Mouse (Mus musculus) CH12.LX (cell line): ENCODE data around the gene Rundc3a. TPM values are rescaled to one million over a fixed set of nuclear protein-coding genes. Genes with fewer than 3 reads are reported as not detected.

Experiments used
- DNase-seq: peaks from one replicate; pipeline ENCODE4 v3.0.0-alpha.2; 2013; ENCODE audit errors: extremely low read depth
- H3K27ac ChIP-seq: 2 replicates; pipeline ENCODE4 v1.5.1; 2012; ENCODE audit warnings: low read depth, mild to moderate bottlenecking, control low read depth, moderate library complexity; ENCODE audit not compliant: insufficient read depth
- H3K27me3 ChIP-seq: replicated peaks from 2 replicates; pipeline ENCODE3; 2012; ENCODE audit warnings: inconsistent platforms
- H3K36me3 ChIP-seq, 2 experiments: replicated peaks in 1 of 2; 2 replicates each; pipeline versions ENCODE3 to v1.6.1; 2012; ENCODE audit warnings: inconsistent platforms in 1 of 2, low read length in 1 of 2, mild to moderate bottlenecking in 1 of 2, mixed read lengths in 1 of 2, moderate library complexity in 1 of 2; ENCODE audit not compliant: control insufficient read depth in 1 of 2, insufficient read depth in 1 of 2
- H3K4me1 ChIP-seq, 2 experiments: 2 replicates each; pipeline ENCODE4 v1.6.1; 2012; ENCODE audit warnings: inconsistent platforms in 1 of 2, moderate library complexity in 1 of 2; ENCODE audit not compliant: insufficient read depth in 2 of 2, control insufficient read depth in 1 of 2
- H3K4me2 ChIP-seq: 2 replicates; pipeline ENCODE4 v1.6.1; 2012; ENCODE audit warnings: low read depth, mild to moderate bottlenecking, control low read depth; ENCODE audit not compliant: poor library complexity, insufficient read depth, severe bottlenecking
- H3K4me3 ChIP-seq, 3 experiments: fragments of 150-350 bp in 1 of 3; sonication (generic) in 1 of 3; replicated peaks in 1 of 3; 2 replicates each; pipeline versions ENCODE3 to v1.5.1; 2011 to 2012; ENCODE audit warnings: low read depth in 2 of 3, low read length in 2 of 3, mild to moderate bottlenecking in 2 of 3, moderate library complexity in 2 of 3, control low read depth in 1 of 3, improper control_type of control experiment in 1 of 3, inconsistent platforms in 1 of 3, mixed read lengths in 1 of 3; ENCODE audit not compliant: poor library complexity in 1 of 3
- H3K79me2 ChIP-seq: replicated peaks from 2 replicates; pipeline ENCODE4 v1.6.1; 2012; ENCODE audit warnings: mild to moderate bottlenecking, moderate library complexity; ENCODE audit not compliant: control insufficient read depth, poor library complexity, insufficient read depth, severe bottlenecking; ENCODE audit errors: extremely low read depth
- H3K9ac ChIP-seq: 2 replicates; pipeline ENCODE4 v1.6.1; 2012; ENCODE audit warnings: low read depth, mild to moderate bottlenecking, control low read depth, moderate library complexity; ENCODE audit not compliant: insufficient read depth
- H3K9me3 ChIP-seq: replicated peaks from 2 replicates; pipeline ENCODE3; 2012; ENCODE audit warnings: low read length, inconsistent platforms, mixed read lengths
- CHD2 ChIP-seq: IDR thresholded peaks from 2 replicates; pipeline ENCODE4 v1.6.1; 2011; ENCODE audit warnings: low read length, improper control_type of control experiment
- CTCF ChIP-seq, 2 experiments: IDR thresholded peaks in 1 of 2; conservative IDR thresholded peaks in 1 of 2; 2 replicates each; pipeline ENCODE4 v1.5.1; 2011 to 2012; ENCODE audit warnings: low read depth in 2 of 2, low read length in 2 of 2, improper control_type of control experiment in 1 of 2, inconsistent platforms in 1 of 2, mild to moderate bottlenecking in 1 of 2, moderate library complexity in 1 of 2
- E2F4 ChIP-seq: IDR thresholded peaks from 2 replicates; pipeline ENCODE4 v1.6.1; 2011; ENCODE audit warnings: low read depth, low read length, improper control_type of control experiment; ENCODE audit not compliant: insufficient replicate concordance
- EP300 ChIP-seq: IDR thresholded peaks from 2 replicates; pipeline ENCODE4 v1.6.1; 2011; ENCODE audit warnings: low read length, improper control_type of control experiment
- ETS1 ChIP-seq: conservative IDR thresholded peaks from 2 replicates; pipeline ENCODE4 v1.6.1; 2012; ENCODE audit warnings: low read depth, mild to moderate bottlenecking, inconsistent platforms, low read length, improper control_type of control experiment, moderate library complexity
- HCFC1 ChIP-seq: IDR thresholded peaks from 2 replicates; pipeline ENCODE4 v1.6.1; 2012; ENCODE audit warnings: low read depth, mild to moderate bottlenecking, inconsistent platforms, low read length, improper control_type of control experiment
- IRF4 ChIP-seq: IDR thresholded peaks from 2 replicates; pipeline ENCODE4 v1.6.1; 2014; ENCODE audit warnings: low read depth, mild to moderate bottlenecking, inconsistent platforms, low read length, improper control_type of control experiment
- JUN ChIP-seq: IDR thresholded peaks from 2 replicates; pipeline ENCODE4 v1.6.1; 2011; ENCODE audit warnings: low read depth, mild to moderate bottlenecking, low read length, improper control_type of control experiment, moderate library complexity; ENCODE audit not compliant: insufficient read depth
- JUND ChIP-seq: conservative IDR thresholded peaks from 2 replicates; pipeline ENCODE4 v1.6.1; 2011; ENCODE audit warnings: low read depth, low read length, improper control_type of control experiment
- KAT2A ChIP-seq: IDR thresholded peaks from 2 replicates; pipeline ENCODE4 v1.6.1; 2012; ENCODE audit warnings: low read length, improper control_type of control experiment, inconsistent platforms; ENCODE audit not compliant: insufficient replicate concordance
- MAFK ChIP-seq: IDR thresholded peaks from 2 replicates; pipeline ENCODE4 v1.6.1; 2011; ENCODE audit warnings: low read length, improper control_type of control experiment; ENCODE audit not compliant: insufficient replicate concordance
- MAX ChIP-seq: IDR thresholded peaks from 2 replicates; pipeline ENCODE4 v1.6.1; 2011; ENCODE audit warnings: low read length, improper control_type of control experiment
- MAZ ChIP-seq: IDR thresholded peaks from 2 replicates; pipeline ENCODE4 v1.6.1; 2012; ENCODE audit warnings: low read depth, mild to moderate bottlenecking, inconsistent platforms, low read length, improper control_type of control experiment, moderate library complexity
- MXI1 ChIP-seq: IDR thresholded peaks from 2 replicates; pipeline ENCODE4 v1.6.1; 2011; ENCODE audit warnings: mild to moderate bottlenecking, low read depth, low read length, improper control_type of control experiment
- MYC ChIP-seq: IDR thresholded peaks from 2 replicates; pipeline ENCODE4 v1.6.1; 2011; ENCODE audit warnings: low read depth, mild to moderate bottlenecking, improper control_type of control experiment, low read length
- POLR2A ChIP-seq: IDR thresholded peaks from 2 replicates; pipeline ENCODE4 v1.6.1; 2011; ENCODE audit warnings: low read depth, mild to moderate bottlenecking, improper control_type of control experiment, low read length
- POLR2AphosphoS2 ChIP-seq: IDR thresholded peaks from 2 replicates; pipeline ENCODE4 v1.6.1; 2011; ENCODE audit warnings: low read depth, low read length, improper control_type of control experiment
- RAD21 ChIP-seq: IDR thresholded peaks from 2 replicates; pipeline ENCODE4 v1.6.1; 2011; ENCODE audit warnings: low read depth, mild to moderate bottlenecking, low read length, improper control_type of control experiment, moderate library complexity
- RCOR1 ChIP-seq: conservative IDR thresholded peaks from 2 replicates; pipeline ENCODE4 v1.6.1; 2012; ENCODE audit warnings: low read depth, mild to moderate bottlenecking, inconsistent platforms, low read length, improper control_type of control experiment
- TBP ChIP-seq: conservative IDR thresholded peaks from 2 replicates; pipeline ENCODE4 v1.6.1; 2011; ENCODE audit warnings: low read depth, low read length, improper control_type of control experiment
- TCF12 ChIP-seq: IDR thresholded peaks from 2 replicates; pipeline ENCODE4 v1.6.1; 2014; ENCODE audit warnings: low read depth, mild to moderate bottlenecking, inconsistent platforms, low read length, improper control_type of control experiment
- USF1 ChIP-seq: IDR thresholded peaks from 2 replicates; pipeline ENCODE4 v1.6.1; 2014; ENCODE audit warnings: low read depth, mild to moderate bottlenecking, inconsistent platforms, low read length, improper control_type of control experiment
- USF2 ChIP-seq: conservative IDR thresholded peaks from 2 replicates; pipeline ENCODE4 v1.6.1; 2011; ENCODE audit warnings: low read depth, low read length, improper control_type of control experiment
- ZKSCAN1 ChIP-seq: IDR thresholded peaks from 2 replicates; pipeline ENCODE4 v1.6.1; 2012; ENCODE audit warnings: low read depth, inconsistent platforms, low read length, improper control_type of control experiment, borderline replicate concordance
- ZMIZ1 ChIP-seq: IDR thresholded peaks from 2 replicates; pipeline ENCODE4 v1.6.1; 2012; ENCODE audit warnings: low read depth, mild to moderate bottlenecking, inconsistent platforms, low read length, improper control_type of control experiment
- dilution Hi-C: fragments of 300-500 bp; cut with MboI; formaldehyde crosslinking; loops from 2 replicates; pipeline ENCODE4 v1.14.3; 2020; ENCODE audit warnings: low sequenced_read_pairs; ENCODE audit not compliant: extremely low pct_unique_long_range_greater_than_20kb, extremely low pct_ligation_motif_present
- in situ Hi-C: fragments of 300-500 bp; cut with MboI; formaldehyde crosslinking; loops from 3 replicates; pipeline ENCODE4 v1.14.3; 2019; ENCODE audit warnings: low sequenced_read_pairs, low pct_ligation_motif_present, low pct_unique_long_range_greater_than_20kb, mixed read lengths
- polyA plus RNA-seq: library from polyadenylated mRNA; unstranded; fragments of >175 nt; gene quantifications from 2 replicates; pipeline ENCODE4 v1.2.1, GENCODE M21; 2012; ENCODE audit warnings: low read depth; ENCODE audit not compliant: insufficient read length
- total RNA-seq, 2 experiments: library from RNA; depleted of rRNA; stranded (reverse); fragments of 300-350 nt in 1 of 2; fragments of >200 nt in 1 of 2; gene quantifications; 2 replicates each; pipeline ENCODE4 v1.2.3; 2012 to 2014

The Rundc3a gene
- total and polyA plus RNA-seq, 3 experiments, result 1.4 to 16.3 (median 3.3) TPM

DNA sequence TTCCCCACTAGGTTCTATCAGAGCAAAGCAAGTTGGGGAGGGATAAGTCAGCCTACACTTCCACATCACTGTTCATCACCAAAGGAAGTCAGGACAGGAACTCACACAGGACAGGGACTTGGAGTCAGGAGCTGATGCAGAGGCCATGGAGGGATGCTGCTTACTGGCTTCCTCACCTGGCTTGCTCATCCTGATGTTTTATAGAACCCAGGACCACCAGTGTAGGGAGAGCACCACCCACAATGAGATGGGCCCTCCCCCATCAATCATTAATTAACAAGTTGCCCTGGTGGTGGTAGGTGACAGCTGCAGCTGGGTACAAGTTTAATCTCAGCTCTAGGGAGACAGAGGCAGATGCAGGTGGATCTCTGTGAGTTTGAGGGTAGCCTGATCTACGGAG, 24.0 kb downstream of the Rundc3a start:
- H3K9me3 ChIP-seq, result peaks cover 13% of the 10 kb centered on the region
- DNase-seq, result no peak
- H3K4me3 ChIP-seq, result no peak overlapping the region
- no peaks in the 10 kb centered on the region for H3K79me2 ChIP-seq
- in situ Hi-C loops (no loop called here), dilution Hi-C loops (loop anchor here (25.0 kb wide), 1 partner anchor 105 kb away; the partner anchor contains the start of gene Ubtf)
- no peak overlapping the region for H3K9ac ChIP-seq
- H3K4me1 ChIP-seq, result peaks cover 0 to 4% of the 10 kb centered on the region in 2 experiments; a peak in 2 of 4 replicates
- TF ChIP-seq USF1 (no peak), TCF12 (no peak), RAD21 (no peak), RCOR1 (no peak), ETS1 (no peak), POLR2AphosphoS2 (no peak), JUND (no peak), EP300 (no peak), JUN (no peak), TBP (no peak), MYC (no peak), MAZ (no peak), MAX (no peak), CTCF (conservative IDR thresholded peaks at IDR 0.05 in 1 of 2, IDR thresholded peaks at IDR 0.05 in 1 of 2; ENCODE audit: low read depth in 2 of 2, low read length in 2 of 2) (no peak), E2F4 (no peak), POLR2A (no peak), CHD2 (no peak)
- H3K27ac ChIP-seq, result no peak overlapping the region
- H3K36me3 ChIP-seq, result no peaks in the 10 kb centered on the region
- no peaks in the 10 kb centered on the region for H3K27me3 ChIP-seq
- no peak overlapping the region for H3K4me2 ChIP-seq

DNA sequence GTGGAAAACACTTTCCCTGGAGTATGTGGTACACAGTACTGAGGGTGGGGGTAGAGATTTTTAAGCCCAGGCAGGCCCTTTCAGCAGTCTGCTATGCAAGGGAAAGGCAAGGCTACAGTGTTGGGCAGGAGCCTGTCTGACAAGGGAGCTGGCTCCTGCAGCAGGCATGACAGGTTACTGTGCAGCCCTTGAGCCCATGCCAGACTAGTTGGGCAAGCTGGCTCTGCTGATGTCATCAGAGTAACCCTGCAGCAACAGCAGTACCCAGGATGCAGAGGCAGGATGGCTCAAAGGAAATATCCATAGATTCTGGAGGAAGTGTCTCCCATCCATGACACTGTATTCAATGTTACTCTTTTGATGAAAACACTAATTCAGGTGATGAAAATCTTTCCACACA, 25.7 kb downstream of the Rundc3a start:
- no peaks in the 10 kb centered on the region for H3K79me2 ChIP-seq
- no peak overlapping the region for H3K4me3 ChIP-seq
- DNase-seq, result no peak
- H3K4me1 ChIP-seq, result peaks cover 0 to 4% of the 10 kb centered on the region in 2 experiments; a peak in 2 of 4 replicates
- H3K36me3 ChIP-seq, result no peaks in the 10 kb centered on the region
- H3K27ac ChIP-seq, result no peak overlapping the region
- H3K9me3 ChIP-seq, result peaks cover 13% of the 10 kb centered on the region
- no peak overlapping the region for H3K9ac ChIP-seq
- H3K4me2 ChIP-seq, result no peak overlapping the region
- dilution Hi-C loops, result loop anchor here (25.0 kb wide), 1 partner anchor 107 kb away; the partner anchor contains the start of gene Ubtf
- TF ChIP-seq CTCF (conservative IDR thresholded peaks at IDR 0.05 in 1 of 2, IDR thresholded peaks at IDR 0.05 in 1 of 2; ENCODE audit: low read depth in 2 of 2, low read length in 2 of 2) (no peak), MAFK (no peak), IRF4 (no peak), TBP (no peak), MAZ (no peak), KAT2A (no peak), MXI1 (no peak), USF2 (no peak), USF1 (no peak), POLR2AphosphoS2 (no peak), HCFC1 (no peak), ZMIZ1 (no peak), ZKSCAN1 (no peak), MYC (no peak)
- TF ChIP-seq, all 38 proteins: peak for 0
- in situ Hi-C loops, result no loop called here
- H3K27me3 ChIP-seq, result no peaks in the 10 kb centered on the region
